Mouse (Mus musculus): Measurements from ENCODE around the gene Olfr1537.

Gene Olfr1537

GRCm38 (mm10) chr9:39249894-39250293 is at the start of gene Olfr1537:
Gene Olfr1537, minus strand, starts transcription at chr9:39249994.
- no peak for DNase-seq (ENCODE audit: low spot score)

DNA sequence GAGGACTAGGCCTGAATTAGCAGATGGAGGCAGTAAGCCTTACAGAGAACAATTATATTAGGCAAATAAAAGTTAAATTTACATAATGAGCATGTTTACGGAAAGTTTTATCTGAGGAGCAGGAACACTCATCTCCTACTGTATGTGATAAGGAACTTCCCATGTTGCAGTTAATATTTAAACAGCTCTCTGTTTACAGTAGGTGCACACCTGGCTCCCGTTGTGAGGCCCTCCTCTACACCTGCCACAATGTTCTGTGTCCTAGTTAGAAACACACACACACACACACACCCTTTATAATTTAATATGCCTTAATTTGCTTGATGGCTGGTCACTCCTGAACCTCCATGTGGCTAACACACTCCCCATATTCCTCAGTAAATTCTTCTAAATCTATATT is 37.3 kb upstream of the Olfr1537 start:
- DNase-seq (ENCODE audit: low spot score): no peak

- DNase-seq (ENCODE audit: low spot score): no peak
Measured at GRCm38 (mm10) chr9:39276718-39277117, 26.9 kb upstream of the Olfr1537 start, which contains the start of gene Olfr945. Gene Olfr945, minus strand, starts transcription at chr9:39276818.

DNA sequence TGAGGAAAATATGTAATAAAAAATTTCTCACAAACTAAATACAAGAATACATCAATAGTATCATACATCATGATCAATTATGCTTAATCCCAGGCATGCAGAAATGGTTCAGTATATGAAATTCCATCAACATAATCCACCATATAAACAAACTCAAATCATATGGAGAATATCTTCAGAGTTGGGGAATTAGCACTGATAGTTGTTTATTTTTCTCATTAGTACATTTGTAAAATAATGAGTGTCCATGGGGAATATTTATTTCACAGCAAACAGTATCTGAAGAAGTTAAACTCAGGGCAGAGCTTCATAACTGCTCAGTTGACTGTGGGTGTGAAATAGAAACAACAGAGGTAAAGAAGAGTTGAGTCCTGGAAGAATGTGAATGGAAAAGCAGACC is 48.2 kb downstream of the Olfr1537 start, which contains the start of gene Olfr944:
Olfr944 (plus strand) TSS at position 301 of the 400 bp plus-strand sequence.
- no peak for DNase-seq (ENCODE audit: low spot score)
